Mouse (Mus musculus) limb, embryonic 15.5 days (tissue): Measurements from ENCODE around the gene Tcf7l1. TPM values are rescaled to one million over a fixed set of nuclear protein-coding genes. Genes with fewer than 3 reads are reported as not detected.

Experiments
- ATAC-seq: fragments of 200-750 bp; cut with Nextera tagmentation; 2 replicates; pipeline ENCODE4 v1.8.0; 2017; ENCODE audit warnings: low read depth, moderate TSS enrichment; ENCODE audit not compliant: insufficient number of reproducible peaks, low FRiP score, low TSS enrichment
- H3K27ac ChIP-seq: fragments of 300-500 bp; sonication (generic); 2 replicates; pipeline ENCODE4 v1.5.1; 2015; ENCODE audit warnings: moderate library complexity, mild to moderate bottlenecking, inconsistent platforms
- H3K27me3 ChIP-seq: fragments of 300-500 bp; sonication (generic); 2 replicates; pipeline ENCODE4 v1.6.1; 2015; ENCODE audit warnings: inconsistent platforms
- H3K36me3 ChIP-seq: fragments of 300-500 bp; sonication (generic); 2 replicates; pipeline ENCODE4 v1.6.1; 2015; ENCODE audit warnings: inconsistent platforms
- H3K4me1 ChIP-seq: fragments of 300-500 bp; sonication (generic); 2 replicates; pipeline ENCODE4 v1.6.1; 2015; ENCODE audit warnings: inconsistent platforms
- H3K4me2 ChIP-seq: fragments of 300-500 bp; sonication (generic); 2 replicates; pipeline ENCODE4 v1.6.1; 2015; ENCODE audit warnings: mild to moderate bottlenecking, inconsistent platforms
- H3K4me3 ChIP-seq: fragments of 300-500 bp; sonication (generic); 2 replicates; pipeline ENCODE4 v1.5.1; 2015; ENCODE audit warnings: mild to moderate bottlenecking, inconsistent platforms
- H3K9ac ChIP-seq: fragments of 300-500 bp; sonication (generic); 2 replicates; pipeline ENCODE4 v1.6.1; 2015; ENCODE audit warnings: inconsistent platforms
- H3K9me3 ChIP-seq: fragments of 300-500 bp; sonication (generic); 2 replicates; pipeline ENCODE4 v1.6.1; 2016; ENCODE audit warnings: inconsistent platforms
- WGBS: fragments of 180-500 bp; shearing (Covaris S2); methylation state at CpG from one replicate; pipeline ENCODE4 v1.1.7; 2015; 5-methylcytosine and 5-hydroxymethylcytosine counted together
- polyA plus RNA-seq: library from polyadenylated mRNA; unstranded; fragments of >200 nt; fragmentation: Nextera tagmentation; extraction: Ambion mirVana; gene quantifications from 2 replicates; pipeline ENCODE4 v1.2.1, GENCODE M21; 2015

Gene Tcf7l1
- polyA plus RNA-seq, 1 experiment from 2014 or later = 39.0 TPM

DNA sequence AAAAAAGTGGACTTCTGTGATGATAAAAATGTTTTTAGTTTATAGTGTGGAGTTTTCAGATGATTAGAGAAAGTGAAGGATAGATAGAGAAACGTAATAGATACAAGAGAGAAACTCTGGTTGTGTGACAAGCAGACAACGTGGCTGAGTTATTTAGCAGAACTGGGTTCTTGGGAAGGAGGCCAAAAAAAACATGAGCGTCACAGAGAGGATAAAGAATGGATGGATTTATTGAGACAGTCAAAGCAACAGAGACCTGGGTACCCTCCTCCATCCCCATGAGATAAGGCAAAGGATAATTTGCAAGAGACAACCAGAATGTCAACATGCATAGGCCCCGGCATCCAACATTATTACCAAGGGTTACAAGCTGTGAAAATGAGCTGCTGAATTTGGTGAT is 178.8 kb downstream of the Tcf7l1 start:
- WGBS = 79% methylated on average over 4 of the region's 4 CpGs

DNA sequence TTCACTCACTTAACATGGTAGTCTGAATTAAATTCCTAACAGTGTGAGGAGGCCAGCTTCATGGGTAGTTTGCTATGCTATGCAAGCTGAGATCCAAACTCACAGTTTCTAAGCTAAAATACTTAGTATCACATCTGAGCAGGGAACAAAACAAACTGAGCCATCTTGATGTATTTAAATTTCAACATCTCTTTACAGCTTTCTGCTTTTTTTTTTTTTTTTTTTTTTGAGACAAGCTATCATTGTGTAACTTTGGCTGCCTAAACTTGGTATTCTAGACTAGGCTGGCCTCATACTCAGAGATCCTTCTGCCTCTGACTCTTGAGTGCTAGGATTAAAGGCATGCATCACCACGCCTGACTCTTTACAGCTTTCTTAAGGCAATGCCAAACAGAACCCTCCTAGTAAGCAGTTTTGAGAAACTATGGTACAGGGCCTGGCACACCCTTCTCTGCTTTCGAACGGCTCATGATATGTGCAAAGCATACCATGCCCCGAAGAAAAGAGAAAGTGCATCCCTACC is 180.3 kb downstream of the Tcf7l1 start:
- H3K4me1 ChIP-seq = 0 out of 2 replicates have a peak, but pooled peaks cover 4% of the 10 kb centered on the region
- peaks cover 82% of the 10 kb centered on the region for H3K36me3 ChIP-seq
- ATAC-seq = no peak
- H3K9ac ChIP-seq = no peak overlapping the region
- 89% methylated on average over 4 of the region's 4 CpGs for WGBS
- H3K4me2 ChIP-seq = no peak overlapping the region
- H3K4me3 ChIP-seq = no peak overlapping the region
- no peaks in the 10 kb centered on the region for H3K27me3 ChIP-seq
- H3K27ac ChIP-seq = no peak overlapping the region
- H3K9me3 ChIP-seq = no peaks in the 10 kb centered on the region

More for the DNA sequence above, 178.8 kb downstream of the Tcf7l1 start:
- no peak for ATAC-seq
- H3K36me3 ChIP-seq = peaks cover 70% of the 10 kb centered on the region
- no peak overlapping the region for H3K4me3 ChIP-seq
- no peaks in the 10 kb centered on the region for H3K9me3 ChIP-seq
- H3K27me3 ChIP-seq = no peaks in the 10 kb centered on the region
- H3K27ac ChIP-seq = no peak overlapping the region
- no peak overlapping the region for H3K9ac ChIP-seq
- peaks cover 16% of the 10 kb centered on the region for H3K4me1 ChIP-seq
- no peak overlapping the region for H3K4me2 ChIP-seq

DNA sequence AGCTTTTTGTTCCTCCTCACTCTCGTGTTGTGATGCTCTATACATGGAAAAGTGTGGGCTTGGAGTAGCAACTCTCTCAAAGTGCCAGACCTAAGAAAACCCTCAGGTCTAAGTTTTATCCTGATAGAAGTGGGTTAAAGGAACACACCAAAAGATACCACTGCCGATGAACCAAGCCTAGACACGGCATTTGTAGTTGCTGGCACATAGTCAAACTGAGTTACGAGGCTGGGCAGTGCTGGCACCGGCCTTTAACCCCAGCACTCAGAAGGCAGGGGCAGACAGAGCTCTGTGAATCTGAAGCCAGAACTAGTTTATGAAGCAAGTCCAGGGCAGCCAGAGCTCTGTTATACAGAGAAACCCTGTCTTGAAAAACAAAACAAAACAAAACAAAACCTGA is 181.4 kb downstream of the Tcf7l1 start:
- no peak overlapping the region for H3K9ac ChIP-seq
- H3K4me2 ChIP-seq = no peak overlapping the region
- H3K4me3 ChIP-seq = no peak overlapping the region
- no peak overlapping the region for H3K27ac ChIP-seq
- no peaks in the 10 kb centered on the region for H3K4me1 ChIP-seq
- peaks cover 80% of the 10 kb centered on the region for H3K36me3 ChIP-seq
- 88% methylated on average over 5 of the region's 5 CpGs for WGBS
- no peak for ATAC-seq
- H3K27me3 ChIP-seq = no peaks in the 10 kb centered on the region
- no peaks in the 10 kb centered on the region for H3K9me3 ChIP-seq

DNA sequence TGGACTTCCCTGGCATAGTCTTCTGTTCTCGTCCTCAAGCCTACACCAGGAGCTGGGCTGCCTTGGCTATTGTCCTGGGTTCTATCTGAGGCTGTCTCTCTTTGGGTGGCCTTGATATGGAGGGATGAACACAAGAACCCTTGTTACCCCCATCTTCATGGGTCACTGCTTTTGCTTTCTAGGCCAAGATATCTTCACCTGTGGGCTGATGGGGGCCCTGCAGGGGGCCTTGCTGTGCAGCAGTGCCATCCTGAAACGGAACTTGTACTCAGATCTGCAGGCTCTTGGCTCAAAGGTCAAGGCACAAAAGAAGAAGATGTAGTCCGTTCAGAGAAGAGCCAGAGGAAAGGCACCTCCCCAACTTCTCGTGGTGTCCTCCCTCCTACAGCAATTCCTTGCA is 182.0 kb downstream of the Tcf7l1 start:
- no peak for ATAC-seq
- Histone ChIP-seq H3K27me3 (no peaks in the 10 kb centered on the region), H3K4me3 (no peak overlapping the region), H3K4me2 (no peak overlapping the region), H3K9me3 (no peaks in the 10 kb centered on the region), H3K9ac (no peak overlapping the region), H3K27ac (no peak overlapping the region), H3K36me3 (peaks cover 80% of the 10 kb centered on the region), H3K4me1 (no peaks in the 10 kb centered on the region)
- 87% methylated on average over 4 of the region's 4 CpGs for WGBS

DNA sequence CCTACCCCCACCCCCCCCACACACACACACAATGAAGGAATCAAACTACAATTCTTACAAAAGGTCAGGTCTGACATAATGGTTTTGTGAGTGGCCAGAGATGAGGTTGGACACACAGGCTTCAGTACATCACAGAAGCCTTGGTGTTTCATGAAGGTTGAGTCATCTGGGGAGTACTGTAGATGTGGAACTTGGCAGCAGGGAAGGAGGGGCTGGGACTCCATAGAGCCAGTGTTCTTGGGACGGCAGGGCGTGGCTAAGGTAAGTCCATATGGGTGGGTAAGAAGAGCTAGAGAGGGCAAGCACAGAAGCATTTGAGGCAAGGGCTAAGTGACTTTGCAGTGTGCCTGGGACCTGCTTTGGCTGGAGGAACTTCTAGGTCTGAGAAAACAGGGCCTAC is 185.0 kb downstream of the Tcf7l1 start:
- Histone ChIP-seq H3K4me1 (peaks cover 4% of the 10 kb centered on the region), H3K9ac (no peak overlapping the region), H3K36me3 (peaks cover 52% of the 10 kb centered on the region), H3K4me2 (no peak overlapping the region), H3K27ac (no peak overlapping the region), H3K27me3 (no peaks in the 10 kb centered on the region), H3K4me3 (no peak overlapping the region), H3K9me3 (no peaks in the 10 kb centered on the region)
- ATAC-seq = no peak
- WGBS = 72% methylated on average over 2 of the region's 2 CpGs

DNA sequence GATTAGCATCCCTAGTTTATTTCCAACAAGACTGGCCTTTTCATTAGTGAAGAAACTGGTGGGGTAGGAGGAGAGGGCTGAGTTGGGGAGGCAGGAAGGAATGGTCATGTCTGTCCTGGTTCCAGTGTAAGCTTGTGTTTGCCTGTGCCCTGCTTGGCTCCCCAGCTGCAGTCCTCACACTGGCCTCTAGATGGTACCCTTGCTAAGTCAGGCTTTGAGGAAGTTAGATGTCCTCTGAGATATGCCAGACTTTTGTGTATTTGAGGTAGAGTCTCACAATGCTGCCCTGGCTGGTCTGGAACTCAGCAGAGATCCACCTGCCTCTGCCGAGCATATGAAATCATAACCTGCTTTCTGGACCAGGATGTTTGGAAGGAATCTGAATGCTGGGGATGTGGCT is 187.3 kb downstream of the Tcf7l1 start:
- WGBS = 58% methylated on average over 1 of the region's 1 CpGs
- Histone ChIP-seq H3K4me1 (peaks cover 21% of the 10 kb centered on the region), H3K27me3 (no peaks in the 10 kb centered on the region), H3K36me3 (peaks cover 36% of the 10 kb centered on the region), H3K27ac (no peak overlapping the region), H3K4me2 (no peak overlapping the region), H3K9me3 (no peaks in the 10 kb centered on the region), H3K4me3 (no peak overlapping the region), H3K9ac (no peak overlapping the region)
- ATAC-seq = no peak

DNA sequence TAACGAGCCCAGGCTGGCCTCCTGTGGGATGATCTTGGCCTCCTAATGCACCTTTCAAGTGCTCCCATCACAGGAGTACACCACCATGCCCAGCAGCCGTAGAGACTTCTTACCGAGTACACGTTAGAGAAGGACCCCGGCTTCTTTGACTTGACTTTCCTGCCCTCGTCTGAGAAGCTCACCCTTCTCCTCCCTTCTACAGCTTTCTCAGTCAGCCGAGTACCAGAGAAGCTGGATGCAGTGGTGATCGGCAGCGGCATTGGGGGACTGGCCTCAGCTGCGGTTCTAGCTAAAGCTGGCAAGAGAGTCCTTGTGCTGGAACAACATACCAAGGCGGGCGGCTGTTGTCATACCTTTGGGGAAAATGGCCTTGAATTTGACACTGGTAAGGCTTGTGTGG is 188.3 kb downstream of the Tcf7l1 start:
- H3K9ac ChIP-seq = no peak overlapping the region
- no peaks in the 10 kb centered on the region for H3K27me3 ChIP-seq
- no peak overlapping the region for H3K27ac ChIP-seq
- no peak overlapping the region for H3K4me3 ChIP-seq
- no peak overlapping the region for H3K4me2 ChIP-seq
- no peak for ATAC-seq
- peaks cover 26% of the 10 kb centered on the region for H3K4me1 ChIP-seq
- H3K9me3 ChIP-seq = no peaks in the 10 kb centered on the region
- WGBS = 84% methylated on average over 12 of the region's 12 CpGs
- H3K36me3 ChIP-seq = peaks cover 27% of the 10 kb centered on the region

DNA sequence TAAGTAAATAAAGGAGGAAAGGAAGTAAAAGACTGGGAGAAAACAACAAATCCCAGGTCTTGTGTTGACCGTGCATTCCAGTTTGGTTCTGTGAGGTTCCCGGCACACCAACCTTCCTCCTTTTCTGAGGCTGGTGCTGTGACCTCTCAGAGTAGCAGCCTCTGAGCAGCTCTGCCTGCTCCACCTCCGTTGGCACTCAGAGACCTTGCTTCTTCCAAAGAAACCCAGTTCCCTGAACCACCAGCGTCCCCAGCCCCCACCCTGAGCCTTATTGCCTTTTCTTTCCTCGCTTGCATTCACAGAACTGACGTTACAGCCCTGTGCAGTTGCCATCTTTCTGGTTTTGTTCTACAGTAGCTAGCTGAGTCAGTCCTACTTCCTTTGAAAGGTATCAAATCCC is 188.8 kb downstream of the Tcf7l1 start:
- Histone ChIP-seq H3K27ac (no peak overlapping the region), H3K36me3 (peaks cover 21% of the 10 kb centered on the region), H3K4me2 (no peak overlapping the region), H3K9me3 (no peaks in the 10 kb centered on the region), H3K9ac (no peak overlapping the region), H3K27me3 (no peaks in the 10 kb centered on the region), H3K4me1 (peaks cover 26% of the 10 kb centered on the region), H3K4me3 (no peak overlapping the region)
- no peak for ATAC-seq
- 82% methylated on average over 6 of the region's 6 CpGs for WGBS

DNA sequence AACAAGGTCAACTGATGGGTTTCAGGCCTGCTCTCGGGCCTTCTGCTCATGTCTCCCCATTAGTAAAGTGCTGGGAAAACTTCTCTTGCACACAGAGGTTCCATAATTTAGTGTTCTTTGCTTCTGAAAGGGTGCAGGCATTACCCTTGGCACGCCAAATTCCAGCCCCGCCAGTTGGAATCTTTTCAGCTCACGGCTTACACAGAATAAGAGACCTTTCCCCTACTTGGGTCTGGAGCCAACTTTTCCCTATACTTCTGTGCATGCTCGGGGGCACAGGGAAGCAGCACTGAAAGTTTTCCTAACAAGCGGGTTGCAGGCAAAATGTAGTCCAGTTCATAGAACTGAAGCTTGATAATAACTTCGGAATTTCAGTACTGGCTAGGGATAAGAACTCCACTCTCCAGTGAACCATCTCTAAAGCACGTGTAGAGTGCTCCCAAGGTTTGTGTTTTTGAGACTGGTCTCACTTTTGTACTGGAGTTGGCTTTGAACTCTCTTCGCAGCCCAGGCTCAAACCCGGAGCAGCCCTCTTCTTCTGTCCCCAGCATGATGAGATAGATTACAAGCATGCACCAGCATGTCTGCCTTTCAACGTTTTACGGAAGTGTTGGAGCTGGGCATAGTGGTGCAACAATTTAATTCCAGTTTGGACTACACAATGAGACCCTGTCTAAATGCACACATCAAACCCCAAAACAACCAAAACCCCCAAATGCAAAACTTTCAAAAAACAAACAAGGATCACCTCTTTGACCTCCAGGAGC is 190.1 kb downstream of the Tcf7l1 start:
- ATAC-seq = peak; percentile 30; the same call in 1 of the 2 replicates
- WGBS = 28% methylated on average over 12 of the region's 12 CpGs

DNA sequence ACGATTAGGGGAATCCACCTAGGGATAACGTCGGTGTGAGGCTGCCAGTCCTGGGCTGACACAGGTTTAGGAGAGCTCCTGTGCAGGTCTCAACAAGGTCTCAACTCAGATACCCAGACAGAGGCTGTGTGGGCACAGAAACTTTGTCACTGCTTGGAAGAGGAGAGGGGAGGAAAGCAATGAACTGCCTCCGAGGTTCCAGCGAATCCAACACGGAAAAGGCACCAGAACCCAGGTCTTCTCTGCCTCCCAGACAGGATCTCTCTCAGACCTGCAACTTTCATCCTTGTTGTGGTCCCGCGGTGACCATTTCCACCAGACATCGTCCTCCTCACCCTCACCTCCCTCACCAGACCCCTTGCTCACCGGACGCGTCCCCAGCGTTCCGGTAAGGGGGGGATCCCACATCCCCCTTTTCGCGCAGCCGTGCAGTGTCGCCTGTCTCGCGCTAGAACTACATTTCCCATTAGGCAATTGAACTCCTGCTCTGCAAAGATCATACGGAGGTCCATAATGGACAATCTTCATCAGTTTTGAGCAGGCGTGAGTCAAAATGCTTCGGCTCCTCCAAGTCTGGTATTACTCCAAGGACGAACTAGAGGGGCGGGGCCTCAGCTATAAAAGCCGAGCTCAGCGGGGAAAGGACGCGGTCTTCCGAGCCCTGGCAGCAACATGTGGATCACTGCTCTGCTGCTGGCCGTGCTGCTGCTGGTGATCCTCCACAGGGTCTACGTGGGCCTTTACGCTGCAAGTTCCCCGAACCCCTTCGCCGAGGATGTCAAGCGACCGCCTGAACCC is 190.9 kb downstream of the Tcf7l1 start, which contains the start of the genes Elmod3 and Retsat:
Gene Elmod3 (minus strand): TSS at position 458 of the 798 bp plus-strand sequence.
Gene Retsat (plus strand): TSS at position 520 of the 798 bp plus-strand sequence.
- under 1% methylated on average over 38 of the region's 38 CpGs for WGBS
- Histone ChIP-seq H3K4me3 (peak within 1 kb of the TSS; percentile 69), H3K4me1 (peaks cover 26% of the 10 kb centered on the region), H3K9me3 (no peaks in the 10 kb centered on the region), H3K4me2 (peak within 1 kb of the TSS; percentile 76), H3K27ac (peak within 1 kb of the TSS; percentile 92), H3K9ac (peak within 1 kb of the TSS; percentile 68), H3K27me3 (no peaks in the 10 kb centered on the region), H3K36me3 (peaks cover 7% of the 10 kb centered on the region; the same call in 1 of the 2 replicates)
- peak; percentile 87 for ATAC-seq

More for the DNA sequence above, 190.1 kb downstream of the Tcf7l1 start:
- no peaks in the 10 kb centered on the region for H3K9me3 ChIP-seq
- H3K36me3 ChIP-seq = peaks cover 10% of the 10 kb centered on the region; the same call in 1 of the 2 replicates
- peak overlapping the region; percentile 92 for H3K27ac ChIP-seq
- peak overlapping the region; percentile 68 for H3K9ac ChIP-seq
- peak overlapping the region; percentile 69 for H3K4me3 ChIP-seq
- H3K4me1 ChIP-seq = peaks cover 26% of the 10 kb centered on the region
- H3K27me3 ChIP-seq = no peaks in the 10 kb centered on the region
- peak overlapping the region; percentile 76 for H3K4me2 ChIP-seq

DNA sequence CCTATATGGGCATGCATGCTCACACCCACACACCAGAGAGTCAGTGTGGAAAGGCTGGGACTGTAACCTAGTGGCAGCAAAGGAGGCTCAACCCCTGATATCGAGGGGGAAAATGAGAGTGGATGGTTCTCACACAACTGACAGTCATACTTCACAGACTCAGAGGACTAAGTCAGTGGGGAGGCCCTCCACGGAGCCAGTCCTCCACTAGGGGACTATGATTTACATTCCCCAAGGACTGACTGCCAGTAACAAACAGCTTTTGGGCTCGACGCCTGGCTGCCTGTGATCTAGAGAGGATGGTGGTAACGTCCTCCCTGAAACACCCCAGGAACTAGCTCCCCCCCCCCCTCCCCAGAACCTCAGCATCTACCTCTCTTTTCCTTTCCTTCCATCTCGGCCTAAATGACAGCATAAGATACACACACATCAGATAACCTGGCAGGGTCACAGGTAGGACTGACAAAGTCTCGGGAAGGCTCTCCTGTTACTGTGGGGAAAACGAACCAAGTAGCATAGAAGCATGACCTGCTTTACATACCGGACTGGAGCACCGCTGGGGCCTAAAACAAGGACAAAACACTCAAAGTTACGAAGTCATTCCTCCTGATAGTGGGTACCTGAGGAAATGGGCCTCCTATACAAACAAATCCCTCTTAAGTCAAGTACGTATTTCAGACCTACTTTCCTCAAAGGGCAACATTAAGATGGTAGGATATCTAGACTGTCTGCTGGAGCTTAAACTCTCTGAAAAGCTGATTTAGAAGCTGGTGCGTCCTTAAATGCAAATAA is 191.8 kb downstream of the Tcf7l1 start:
- no peaks in the 10 kb centered on the region for H3K27me3 ChIP-seq
- H3K4me2 ChIP-seq = peak overlapping the region; percentile 76
- WGBS = 36% methylated on average over 13 of the region's 13 CpGs
- H3K36me3 ChIP-seq = peaks cover 8% of the 10 kb centered on the region; the same call in 1 of the 2 replicates
- H3K9ac ChIP-seq = peak overlapping the region; percentile 68
- no peaks in the 10 kb centered on the region for H3K9me3 ChIP-seq
- H3K27ac ChIP-seq = peak overlapping the region; percentile 58; the same call in 1 of the 2 replicates
- ATAC-seq = no peak
- H3K4me3 ChIP-seq = peak overlapping the region; percentile 69
- H3K4me1 ChIP-seq = peaks cover 26% of the 10 kb centered on the region
